Mouse (Mus musculus): ENCODE results near the gene Rbm14.
"Not testable (repeated sequence)": the region's sequence is repeated elsewhere in the genome, so short reads cannot be mapped to it uniquely, and the experiment has no call there.

Rbm14 gene

GRCm38 (mm10) chr19:4813015-4813414 is 1.6 kb upstream of the Rbm14 start:
- peak in 1 of 2 experiments; percentile 30 for DNase-seq (ENCODE audit: low read depth in 1 of 2, low spot score in 2 of 2)

GRCm38 (mm10) chr19:4812334-4812949 is 1.0 kb upstream of the Rbm14 start:
- DNase-seq (ENCODE audit: low read depth in 1 of 2, low spot score in 2 of 2), result not testable (repeated sequence)

DNA sequence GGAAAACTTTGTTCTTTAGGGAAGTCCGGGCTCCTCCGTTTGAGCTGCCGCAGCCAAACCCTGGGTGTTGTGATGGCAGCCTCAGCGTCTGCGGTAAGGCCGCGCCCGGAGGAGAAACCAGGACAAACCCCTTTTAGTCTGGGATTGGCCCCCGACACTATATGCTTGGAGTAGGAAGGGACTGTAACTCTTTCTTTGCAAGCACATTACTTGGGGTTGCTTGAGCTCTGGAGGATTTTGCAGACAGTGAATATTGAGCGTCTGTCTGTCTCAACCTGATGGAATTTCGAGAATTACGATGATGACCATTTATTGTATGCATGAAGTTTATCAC is 442 bp upstream of the Rbm14 start:
- DNase-seq (ENCODE audit: low read depth in 1 of 2, low spot score in 2 of 2), result no peak

DNA sequence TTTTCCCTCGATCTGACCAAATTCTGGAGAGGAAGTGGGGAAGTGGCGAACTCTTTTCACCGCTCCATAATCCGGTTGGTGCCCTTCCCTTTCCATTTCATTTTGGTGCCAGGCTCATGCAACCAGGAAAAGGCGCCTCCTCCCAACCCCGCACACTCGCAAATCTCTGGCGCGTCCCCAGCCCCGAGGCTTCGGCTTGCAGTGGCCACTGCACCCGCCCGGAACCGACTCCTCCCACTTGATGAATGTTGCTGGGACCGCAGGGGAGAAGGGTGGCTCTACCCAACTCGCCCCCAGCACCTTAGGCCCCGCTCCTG is 730 bp downstream of the Rbm14 start:
- DNase-seq (ENCODE audit: low read depth in 1 of 2, low spot score in 2 of 2), result no peak

- DNase-seq (ENCODE audit: low read depth in 1 of 2, low spot score in 2 of 2), result no peak
These were observed 1.1 kb downstream of the Rbm14 start for GRCm38 (mm10) chr19:4810309-4810708.

DNA sequence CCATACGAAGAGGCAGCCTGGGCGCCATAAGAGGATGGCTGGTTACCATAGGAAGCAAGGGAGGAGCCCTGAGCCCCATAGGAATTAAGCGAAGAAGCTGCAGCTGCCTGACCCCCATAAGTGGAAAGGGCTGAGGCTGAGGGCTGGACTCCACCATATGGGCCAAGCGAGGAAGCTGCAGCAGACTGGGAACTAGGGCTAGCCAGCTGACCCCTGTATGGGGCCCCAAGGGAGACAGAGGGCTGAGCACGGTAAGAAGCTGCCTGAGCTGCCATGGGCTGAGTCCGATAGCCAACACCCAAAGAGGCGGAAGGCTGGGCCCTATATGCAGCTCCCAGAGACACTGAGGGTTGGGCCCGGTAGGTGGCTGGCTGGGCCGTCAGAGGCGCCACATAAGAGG is 8.2 kb downstream of the Rbm14 start:
- no peak for DNase-seq (ENCODE audit: low read depth in 1 of 2, low spot score in 2 of 2)

- no peak for DNase-seq (ENCODE audit: low read depth in 1 of 2, low spot score in 2 of 2)
These were observed 8.7 kb downstream of the Rbm14 start for GRCm38 (mm10) chr19:4802691-4803091.

DNA sequence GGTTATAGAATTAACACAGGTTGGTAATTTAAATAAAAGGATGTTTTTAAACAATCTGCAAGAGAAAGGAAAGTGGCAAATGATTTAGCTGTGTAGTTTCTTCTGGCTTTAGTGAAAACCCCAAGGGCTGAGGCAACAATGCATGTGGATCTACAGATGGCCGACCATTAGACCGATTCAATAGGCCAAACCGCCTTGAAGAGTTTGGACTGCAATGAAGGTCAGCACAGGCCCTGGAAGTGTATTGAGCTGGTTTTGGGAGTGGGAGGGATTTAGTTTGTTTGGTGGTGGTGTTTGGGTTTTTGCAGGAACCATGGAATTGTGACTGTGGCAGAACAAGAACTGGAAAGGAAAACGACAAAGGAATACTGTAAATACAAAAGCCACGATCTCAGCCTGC is 12.4 kb downstream of the Rbm14 start:
- DNase-seq (ENCODE audit: low read depth in 1 of 2, low spot score in 2 of 2), result no peak

DNA sequence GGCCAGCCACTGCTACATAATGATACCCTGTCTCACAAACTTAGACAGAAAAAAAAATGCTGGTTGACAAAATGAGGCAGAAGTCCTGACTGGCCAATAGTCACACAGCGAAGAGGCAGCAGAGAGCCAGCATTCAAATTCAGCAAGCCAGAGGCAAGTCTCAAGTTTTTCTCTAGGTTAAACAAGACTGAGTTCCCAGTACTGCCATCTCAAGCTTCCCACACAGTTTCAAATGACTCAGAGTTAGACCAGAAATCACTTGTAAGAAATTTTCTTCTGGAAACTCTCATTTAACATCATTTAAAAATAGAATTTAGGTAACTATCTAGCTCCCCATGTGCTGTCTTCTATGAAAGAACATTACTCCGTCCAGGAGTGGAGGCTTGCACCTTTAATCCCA is 13.6 kb downstream of the Rbm14 start:
- DNase-seq (ENCODE audit: low read depth in 1 of 2, low spot score in 2 of 2), result no peak

DNA sequence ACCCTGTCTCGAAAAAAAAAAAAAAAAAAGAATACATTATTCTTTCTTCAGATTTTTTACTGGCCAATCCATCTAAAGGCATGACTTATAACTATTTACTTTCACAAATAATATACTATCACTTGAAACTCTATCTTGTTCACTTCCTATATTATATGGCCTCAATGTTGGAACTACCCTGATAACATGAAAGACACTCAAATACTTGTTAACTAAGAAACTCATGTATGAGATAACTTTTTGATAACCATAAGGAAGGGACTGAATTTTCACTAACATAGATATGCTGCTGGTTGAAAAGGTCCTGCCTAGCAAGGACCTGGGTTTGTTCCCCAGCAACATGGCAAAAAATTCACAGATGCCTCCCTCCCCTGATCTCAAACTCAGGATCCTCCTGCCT is 15.5 kb downstream of the Rbm14 start:
- DNase-seq (ENCODE audit: low read depth in 1 of 2, low spot score in 2 of 2), result no peak

- DNase-seq (ENCODE audit: low read depth in 1 of 2, low spot score in 2 of 2), result peak; percentile 90 to 93
These were observed 17.5 kb downstream of the Rbm14 start, which contains the start of gene Rbm4 for GRCm38 (mm10) chr19:4793831-4794422. Rbm4 (minus strand) TSS chr19:4793901.

DNA sequence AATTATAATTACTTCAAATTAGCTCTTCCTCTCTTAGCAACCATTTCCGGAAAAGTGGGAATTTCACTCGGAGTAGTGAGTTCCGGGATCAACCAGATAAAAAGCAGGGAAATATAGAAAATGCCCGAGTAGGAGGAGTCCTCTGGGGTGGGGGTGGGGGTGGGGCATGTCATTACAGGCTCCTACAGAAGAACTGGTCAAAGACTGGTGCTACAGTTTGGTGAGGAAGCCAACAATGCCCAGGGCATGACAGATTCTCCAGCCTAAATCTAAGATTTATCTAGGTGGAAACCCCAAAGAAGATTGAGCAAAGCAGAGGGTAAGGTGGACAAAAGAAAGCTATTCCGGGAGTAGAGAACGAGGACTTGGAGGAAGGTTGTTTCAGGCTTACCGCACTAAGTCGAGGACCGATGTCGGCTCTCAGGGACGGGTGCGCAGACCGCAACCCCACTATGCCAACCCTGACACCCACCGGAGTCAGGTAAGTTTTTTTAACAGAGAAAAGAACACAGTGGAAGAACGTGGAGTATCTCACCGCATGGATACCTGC is 18.1 kb downstream of the Rbm14 start:
- DNase-seq (ENCODE audit: low read depth in 1 of 2, low spot score in 2 of 2), result no peak

GRCm38 (mm10) chr19:4786313-4786712 is 25.1 kb downstream of the Rbm14 start:
- no peak for DNase-seq (ENCODE audit: low read depth in 1 of 2, low spot score in 2 of 2)

- no peak for DNase-seq (ENCODE audit: low read depth in 1 of 2, low spot score in 2 of 2)
These were observed 26.2 kb downstream of the Rbm14 start for GRCm38 (mm10) chr19:4785206-4785605.

GRCm38 (mm10) chr19:4782891-4783290 is 28.5 kb downstream of the Rbm14 start:
- DNase-seq (ENCODE audit: low read depth in 1 of 2, low spot score in 2 of 2), result no peak

- no peak for DNase-seq (ENCODE audit: low read depth in 1 of 2, low spot score in 2 of 2)
These were observed 38.6 kb downstream of the Rbm14 start for GRCm38 (mm10) chr19:4772785-4773184.

- no peak for DNase-seq (ENCODE audit: low read depth in 1 of 2, low spot score in 2 of 2)
These were observed 43.8 kb downstream of the Rbm14 start for GRCm38 (mm10) chr19:4767507-4768148.

DNA sequence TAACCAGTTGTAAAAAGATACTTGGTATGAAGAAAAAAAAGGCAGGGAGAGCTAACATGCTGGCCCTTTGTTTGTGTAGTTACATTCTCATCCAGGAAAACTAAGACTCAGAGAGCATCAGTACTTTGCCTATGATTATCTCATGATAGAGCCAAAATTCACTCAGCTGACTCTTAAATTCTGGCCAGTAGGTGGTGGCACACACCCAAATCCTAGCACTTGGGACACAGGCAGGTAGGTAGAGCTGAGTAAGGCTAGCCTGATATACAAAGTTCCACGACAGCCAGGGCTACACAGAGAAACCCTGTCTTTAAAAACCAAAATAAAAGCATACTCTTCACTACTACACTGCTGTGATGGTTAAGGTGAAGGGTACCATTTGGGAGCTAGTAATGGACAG is 48.6 kb downstream of the Rbm14 start:
- no peak for DNase-seq (ENCODE audit: low read depth in 1 of 2, low spot score in 2 of 2)

DNA sequence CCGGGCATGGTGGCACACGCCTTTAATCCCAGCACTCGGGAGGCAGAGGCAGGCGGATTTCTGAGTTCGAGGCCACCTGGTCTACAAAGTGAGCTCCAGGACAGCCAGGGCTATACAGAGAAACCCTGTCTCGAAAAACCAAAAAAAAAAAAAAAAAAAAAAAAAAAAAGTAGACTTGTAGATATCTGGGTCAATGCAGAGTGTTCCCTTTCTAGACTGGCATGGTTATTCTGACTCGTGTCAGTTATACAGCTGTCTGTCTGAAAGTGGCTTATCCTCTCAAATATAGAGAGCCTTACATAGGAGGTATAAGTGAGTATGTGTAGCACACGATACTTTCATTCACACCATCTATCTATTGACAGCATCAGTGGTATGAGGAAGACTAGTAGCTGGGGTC is 50.9 kb downstream of the Rbm14 start:
- DNase-seq (ENCODE audit: low read depth in 1 of 2, low spot score in 2 of 2), result not testable (repeated sequence)

- DNase-seq (ENCODE audit: low read depth in 1 of 2, low spot score in 2 of 2), result no peak
These were observed 54.5 kb downstream of the Rbm14 start for GRCm38 (mm10) chr19:4756921-4757320.

GRCm38 (mm10) chr19:4756193-4756911 is 55.1 kb downstream of the Rbm14 start, which contains the start of gene Rbm4b:
Rbm4b (plus strand) TSS chr19:4756497.
- peak; percentile 83 to 94 for DNase-seq (ENCODE audit: low read depth in 1 of 2, low spot score in 2 of 2)
